Mouse (Mus musculus) C2C12 (cell line): ENCODE data around the gene Gm13103. TPM values are rescaled to one million over a fixed set of nuclear protein-coding genes. Genes with fewer than 3 reads are reported as not detected.
"Not testable (repeated sequence)": the region's sequence is repeated elsewhere in the genome, so short reads cannot be mapped to it uniquely, and the experiment has no call there.

Source experiments
- H3K27me3 ChIP-seq: one replicate; pipeline ENCODE4 v1.6.1; 2011; ENCODE audit not compliant: control insufficient read depth, insufficient read depth, insufficient read length
- H3K36me3 ChIP-seq: one replicate; pipeline ENCODE4 v1.6.1; 2011; ENCODE audit not compliant: control insufficient read depth, insufficient read depth
- H3K4me3 ChIP-seq: one replicate; pipeline ENCODE4 v1.5.1; 2011; ENCODE audit warnings: mild to moderate bottlenecking, control low read depth; ENCODE audit not compliant: poor library complexity, insufficient read depth, severe bottlenecking
- H3K79me2 ChIP-seq: one replicate; pipeline ENCODE4 v1.6.1; 2011; ENCODE audit not compliant: control insufficient read depth, insufficient read depth
- H3K79me3 ChIP-seq: one replicate; pipeline ENCODE4 v1.6.1; 2011; ENCODE audit warnings: low read depth, control low read depth
- H3ac ChIP-seq: one replicate; pipeline ENCODE3; 2011; ENCODE audit warnings: low read depth; ENCODE audit not compliant: control insufficient read depth, insufficient read length
- CEBPB ChIP-seq: IDR thresholded peaks from one replicate; pipeline ENCODE4 v1.6.1; 2011; ENCODE audit warnings: low read depth, mild to moderate bottlenecking, control low read depth, moderate library complexity
- CTCF ChIP-seq: IDR thresholded peaks from one replicate; pipeline ENCODE4 v1.5.1; 2011; ENCODE audit not compliant: control insufficient read depth, insufficient read depth, insufficient read length
- MAX ChIP-seq: IDR thresholded peaks from one replicate; pipeline ENCODE4 v1.6.1; 2011; ENCODE audit warnings: mild to moderate bottlenecking, control low read depth
- MYOG ChIP-seq: IDR thresholded peaks from one replicate; pipeline ENCODE4 v1.6.1; 2011; ENCODE audit not compliant: control insufficient read depth, insufficient read length; ENCODE audit errors: extremely low read depth
- USF1 ChIP-seq: IDR thresholded peaks from one replicate; pipeline ENCODE4 v1.6.1; 2011; ENCODE audit warnings: low read depth, mild to moderate bottlenecking, control low read depth, moderate library complexity
- long read RNA-seq, 2 experiments: library from polyadenylated mRNA; unstranded; transcript quantifications; one replicate each; pipeline ENCODE4 v2.0.0; 2019 to 2020
- polyA plus RNA-seq: library from polyadenylated mRNA; unstranded; fragments of >200 nt; fragmentation: generic; extraction: Trizol; gene quantifications from one replicate; pipeline ENCODE4 v1.2.1, GENCODE M21; 2012; ENCODE audit warnings: missing spikeins

Gm13103 gene
- polyA plus RNA-seq = not detected
- long read RNA-seq, experiment 1 = 0 reads
- long read RNA-seq, experiment 2 = 0 reads

DNA sequence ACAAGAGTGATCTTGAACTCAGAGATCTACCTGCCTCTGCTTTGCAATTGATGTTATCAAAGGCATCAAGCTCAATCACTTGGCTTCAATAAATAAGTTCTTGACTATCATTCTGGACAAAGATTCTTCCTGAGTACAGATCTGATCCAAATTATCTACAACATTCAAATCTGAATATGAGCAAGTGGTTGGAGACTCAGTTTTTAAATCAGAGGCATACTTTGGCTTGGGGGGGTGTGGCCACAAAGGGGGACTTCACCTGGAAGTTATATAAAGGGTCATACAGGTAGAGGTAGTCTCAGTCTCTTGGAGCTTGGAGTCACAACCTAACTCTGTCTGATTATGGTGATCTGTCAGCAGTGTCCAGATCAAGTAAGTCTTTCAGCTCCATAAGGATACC lies at the start of gene Gm13103:
Gm13103 (plus strand) TSS at position 301 of the 400 bp plus-strand sequence.
- H3K36me3 ChIP-seq, H3K79me3 ChIP-seq, H3K4me3 ChIP-seq, H3K27me3 ChIP-seq, H3ac ChIP-seq, H3K79me2 ChIP-seq: not testable (repeated sequence)

DNA sequence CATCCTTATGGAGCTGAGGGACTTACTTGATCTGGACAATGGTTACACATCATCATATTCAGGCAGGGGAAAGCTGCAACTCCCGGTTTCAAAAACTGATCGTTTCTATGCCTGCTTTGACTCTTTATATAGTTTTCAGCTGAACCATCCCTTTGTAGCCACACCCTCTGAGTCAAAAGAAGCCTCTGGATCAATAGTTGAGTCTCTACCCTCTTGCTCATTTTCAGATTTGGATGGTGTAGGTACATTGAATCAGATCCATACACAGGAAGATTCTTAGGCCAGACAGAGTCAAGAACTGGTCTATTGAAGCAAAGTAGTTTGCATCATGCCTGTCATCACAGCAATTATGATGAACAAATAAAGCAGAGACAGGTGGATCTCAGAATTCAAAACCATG lies 30.3 kb upstream of the Gm13103 start, which contains the start of gene Gm13084:
Gm13084 (minus strand) TSS at position 101 of the 400 bp plus-strand sequence.
- Histone ChIP-seq H3K36me3 (no peaks in the 10 kb centered on the region), H3K4me3 (no peak within 1 kb of the TSS), H3ac (no peak within 1 kb of the TSS), H3K27me3 (no peaks in the 10 kb centered on the region), H3K79me3 (no peaks in the 10 kb centered on the region), H3K79me2 (no peaks in the 10 kb centered on the region)
- TF ChIP-seq USF1 = no peak
- TF ChIP-seq CEBPB = no peak
- no peak for TF ChIP-seq MYOG
- TF ChIP-seq CTCF = no peak
- TF ChIP-seq MAX = no peak

DNA sequence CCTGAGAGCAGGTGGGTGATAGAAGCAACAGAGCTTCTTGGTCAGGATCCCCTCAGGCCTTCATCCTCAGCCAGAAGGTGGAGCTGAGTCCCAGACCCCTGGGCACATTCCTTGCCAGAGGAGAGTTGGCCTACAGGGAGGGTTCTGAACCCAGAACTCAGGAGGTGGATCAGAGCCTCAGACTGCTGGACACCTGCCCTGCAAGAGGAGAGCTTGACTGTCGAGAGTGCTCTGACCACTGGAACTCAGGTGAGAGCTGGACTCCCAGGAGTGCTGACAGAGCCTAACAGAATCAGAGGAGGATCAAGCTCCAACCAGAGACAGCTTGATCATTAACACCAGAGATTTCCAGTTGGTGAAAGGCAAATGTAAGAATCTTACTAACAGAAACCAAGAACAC lies 36.1 kb downstream of the Gm13103 start:
- not testable (repeated sequence) for H3K79me2 ChIP-seq, H3K4me3 ChIP-seq, H3K27me3 ChIP-seq, H3K79me3 ChIP-seq, H3ac ChIP-seq, H3K36me3 ChIP-seq

DNA sequence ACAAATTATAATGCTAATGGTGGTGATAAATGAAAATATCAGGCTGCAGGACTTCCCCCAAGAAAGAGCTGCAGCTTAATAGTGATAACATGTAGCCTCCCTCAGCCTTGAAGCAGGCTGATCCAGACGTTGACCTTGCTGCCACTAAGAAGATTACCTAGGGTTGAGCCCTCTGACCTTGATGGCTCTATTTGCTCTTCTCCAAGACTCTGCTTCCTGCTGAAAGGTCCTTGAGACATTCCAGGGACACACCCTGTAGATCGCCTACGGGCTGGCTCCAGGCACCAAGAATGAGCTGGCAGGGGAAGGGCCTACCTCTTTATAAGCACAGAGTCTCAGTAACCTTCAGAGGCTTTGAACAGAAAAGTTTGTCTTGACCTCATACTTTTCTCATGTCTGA lies 48.1 kb downstream of the Gm13103 start:
- not testable (repeated sequence) for H3K36me3 ChIP-seq, H3K27me3 ChIP-seq, H3K79me2 ChIP-seq, H3K79me3 ChIP-seq, H3K4me3 ChIP-seq, H3ac ChIP-seq

DNA sequence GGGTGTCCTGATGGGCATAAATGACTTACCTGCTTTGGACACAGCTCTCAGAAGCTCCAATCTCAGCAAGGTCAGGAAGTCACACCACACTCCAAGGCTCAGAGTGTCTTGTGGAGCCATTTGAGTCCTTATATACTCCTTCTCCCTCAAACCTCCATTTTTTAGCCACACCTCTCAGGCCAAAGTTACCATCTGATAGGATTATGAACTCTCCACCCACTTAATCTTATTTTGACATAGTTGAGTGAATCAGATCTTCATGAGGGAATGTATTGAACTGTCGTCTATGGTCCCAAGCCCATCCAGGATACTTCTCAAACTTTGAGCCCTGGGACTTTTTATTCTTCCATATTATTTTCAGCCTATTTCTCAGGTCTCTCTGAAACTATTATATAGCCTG lies 54.0 kb downstream of the Gm13103 start, which contains the start of gene Pramef6:
Pramef6 (minus strand) TSS at position 101 of the 400 bp plus-strand sequence.
- not testable (repeated sequence) for H3K36me3 ChIP-seq, H3K27me3 ChIP-seq, H3K79me2 ChIP-seq, H3K79me3 ChIP-seq, H3K4me3 ChIP-seq, H3ac ChIP-seq

Other genes with a start within 250 kb of the Gm13103 start
- gene Gm13083, start 231.5 kb upstream of the Gm13103 start, polyA plus RNA-seq = 0.07 TPM
- not detected for gene Gm13088, start 189.3 kb upstream of the Gm13103 start, polyA plus RNA-seq
- not detected for gene Gm13089, start 143.8 kb upstream of the Gm13103 start, polyA plus RNA-seq
- 0.09 TPM for gene Gm13078, start 127.0 kb upstream of the Gm13103 start, polyA plus RNA-seq
- gene Gm13023, start 57.1 kb upstream of the Gm13103 start, polyA plus RNA-seq = not detected
- gene Gm13084, start 30.4 kb upstream of the Gm13103 start, polyA plus RNA-seq = not detected
- gene Pramef6, start 53.9 kb downstream of the Gm13103 start, polyA plus RNA-seq = 0.07 TPM
- gene Pramef25, start 104.5 kb downstream of the Gm13103 start, polyA plus RNA-seq = 0.04 TPM
- not detected for gene Gm13101, start 120.5 kb downstream of the Gm13103 start, polyA plus RNA-seq
- gene Pramef17, start 147.9 kb downstream of the Gm13103 start, polyA plus RNA-seq = not detected
- gene Pramel4, start 212.6 kb downstream of the Gm13103 start, polyA plus RNA-seq = not detected